Mouse (Mus musculus): Measurements from ENCODE around the gene Slc23a4.
A peak's percentile ranks its signal among the peaks of the same experiment; 100 is the strongest.

Slc23a4 gene

DNA sequence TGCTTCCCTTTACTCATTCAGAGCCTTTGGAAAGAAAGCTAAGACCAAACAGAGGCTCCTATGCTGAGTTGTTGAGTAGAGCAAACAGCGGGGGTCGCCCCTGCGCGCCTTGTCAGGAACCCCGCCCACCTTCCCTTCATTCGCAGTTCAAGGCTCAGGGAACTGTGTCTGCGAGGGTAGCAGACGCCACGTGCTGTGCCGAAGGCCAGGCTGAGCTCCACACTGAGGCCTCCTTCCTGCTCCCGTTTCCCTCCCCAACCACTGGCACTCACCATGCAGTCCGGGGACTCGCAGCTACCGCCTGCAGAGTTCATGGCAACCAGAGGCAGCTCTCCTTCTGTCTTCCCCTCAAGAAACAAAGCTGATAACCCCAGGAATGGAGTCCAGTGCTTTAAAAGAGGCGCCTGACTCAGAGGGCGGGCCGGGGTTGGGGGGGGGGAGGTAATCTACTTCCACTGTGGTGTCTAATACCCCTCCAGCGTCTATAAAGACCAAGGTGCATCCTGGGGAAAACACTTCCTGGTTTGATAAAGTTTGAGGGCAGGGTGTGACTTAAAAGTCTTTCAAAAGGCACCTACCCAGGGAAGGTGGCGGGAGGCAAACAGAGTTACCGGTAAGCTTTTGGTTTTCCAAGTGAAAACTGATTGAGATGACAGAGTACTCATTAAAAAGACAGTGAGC lies at the start of gene Slc23a4:
Gene Slc23a4, minus strand, starts transcription at position 324 of the 681 bp plus-strand sequence.
- DNase-seq = no peak

DNA sequence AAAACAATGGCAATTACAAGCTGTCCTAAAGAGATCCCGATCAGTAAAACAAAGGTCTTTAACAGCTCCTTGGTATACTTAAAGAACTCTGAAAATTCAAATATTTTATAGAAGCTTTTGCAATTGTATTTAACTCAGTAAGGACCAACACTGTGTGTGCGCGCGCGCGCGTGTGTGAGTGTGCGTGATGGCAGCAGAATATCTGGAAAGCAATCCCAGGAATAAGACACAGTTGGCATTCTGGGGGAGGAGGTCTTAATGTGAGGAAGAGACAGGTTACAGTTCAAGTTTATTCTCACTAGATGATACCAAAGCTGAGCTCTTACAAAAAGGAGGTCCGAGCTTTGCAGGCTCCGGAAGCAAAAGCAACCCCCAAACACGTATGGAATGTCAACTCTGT lies 45.1 kb upstream of the Slc23a4 start:
- DNase-seq = no peak

DNA sequence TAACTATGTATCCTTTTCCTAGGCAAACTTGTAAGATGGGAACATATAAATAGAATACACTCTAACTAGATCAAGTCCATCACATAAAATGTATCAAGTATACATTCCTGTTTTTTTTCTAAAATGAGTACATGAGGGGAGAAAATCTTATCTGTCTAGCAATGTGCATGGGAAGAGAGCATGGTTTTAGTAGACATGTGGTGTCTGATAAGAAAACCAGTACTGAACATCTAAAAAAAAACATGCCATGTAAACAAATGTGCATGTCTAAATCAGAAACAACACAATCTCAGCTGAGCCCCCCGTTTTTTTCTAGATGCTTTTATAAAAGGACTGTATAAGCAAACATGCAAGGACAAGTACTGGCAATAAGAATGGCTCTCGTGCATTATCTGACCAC lies 44.5 kb upstream of the Slc23a4 start:
- DNase-seq = no peak

DNA sequence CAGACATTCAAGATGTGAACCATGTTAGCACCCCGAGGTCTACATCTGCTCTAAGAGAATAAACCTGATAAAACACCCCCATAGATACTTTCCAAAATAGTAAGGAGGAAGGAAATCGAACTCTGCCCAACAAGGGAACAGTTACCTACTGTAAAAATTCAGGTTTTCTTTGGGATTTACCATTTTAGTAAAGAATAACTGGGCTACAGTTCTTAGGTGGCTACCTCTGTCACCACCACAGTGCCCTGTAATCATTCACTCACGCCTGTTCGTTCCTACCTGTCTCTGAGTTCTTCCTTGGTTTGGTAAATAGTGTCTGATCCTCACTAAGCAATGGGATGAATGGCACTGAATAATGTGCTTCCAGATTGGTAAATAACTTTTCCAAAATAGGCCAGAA lies 42.6 kb upstream of the Slc23a4 start:
- DNase-seq = no peak

DNA sequence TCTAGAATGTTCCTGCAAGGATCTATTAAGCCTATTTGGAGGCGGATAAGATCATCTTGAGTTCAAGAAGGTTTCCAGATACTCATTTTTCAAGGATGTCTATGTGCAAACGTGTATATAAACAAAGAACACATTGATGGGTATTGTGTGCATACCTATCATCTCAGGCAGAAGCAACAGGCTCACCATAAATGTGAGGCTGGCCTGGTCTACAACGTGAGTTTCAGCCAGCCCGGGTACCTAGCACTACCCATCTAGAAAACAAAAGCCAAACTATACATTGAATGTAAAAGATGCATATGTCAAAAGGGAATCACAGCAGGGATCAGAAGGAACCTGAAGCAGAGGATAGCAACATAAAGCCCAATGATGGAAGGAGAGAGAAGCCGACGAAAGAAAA lies 42.0 kb upstream of the Slc23a4 start:
- DNase-seq = no peak

DNA sequence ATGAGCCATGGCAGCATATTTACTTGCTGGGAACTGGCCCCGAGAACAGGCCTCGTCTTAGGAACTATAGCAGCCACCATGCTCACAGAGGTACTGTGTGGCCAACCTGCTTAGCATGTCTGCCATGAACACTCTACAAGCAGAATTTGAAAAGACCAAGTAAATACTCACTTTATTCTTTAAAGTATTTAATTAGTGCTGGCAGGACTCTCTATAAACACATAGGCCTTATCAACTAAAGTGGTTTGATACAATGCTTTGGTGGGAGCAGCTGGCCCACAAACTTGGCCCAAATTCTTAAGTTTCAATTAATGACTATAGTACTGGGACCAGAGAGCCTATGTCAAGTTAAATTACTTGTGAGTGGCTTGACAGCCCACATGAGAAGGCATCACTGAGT lies 39.8 kb upstream of the Slc23a4 start:
- DNase-seq = no peak

DNA sequence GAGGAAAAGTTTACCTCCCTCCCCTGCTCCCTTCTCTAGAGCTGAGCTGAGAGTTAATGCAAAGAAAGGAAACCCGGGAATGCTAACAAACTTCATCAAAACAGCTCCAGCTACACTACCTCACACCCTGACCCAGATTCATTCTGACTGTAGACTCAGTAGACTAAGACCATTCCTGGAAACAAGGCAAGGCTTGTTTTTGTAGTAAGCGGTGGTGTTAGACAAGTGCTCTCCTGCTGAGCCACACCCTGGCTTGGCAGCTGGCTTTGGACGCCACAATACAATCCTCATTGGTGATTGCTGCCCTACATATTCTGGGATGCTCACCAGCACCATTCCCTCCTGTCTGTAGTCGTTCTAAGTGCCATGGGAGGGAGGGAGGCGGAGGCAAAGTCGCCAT lies 39.1 kb upstream of the Slc23a4 start:
- DNase-seq = no peak

DNA sequence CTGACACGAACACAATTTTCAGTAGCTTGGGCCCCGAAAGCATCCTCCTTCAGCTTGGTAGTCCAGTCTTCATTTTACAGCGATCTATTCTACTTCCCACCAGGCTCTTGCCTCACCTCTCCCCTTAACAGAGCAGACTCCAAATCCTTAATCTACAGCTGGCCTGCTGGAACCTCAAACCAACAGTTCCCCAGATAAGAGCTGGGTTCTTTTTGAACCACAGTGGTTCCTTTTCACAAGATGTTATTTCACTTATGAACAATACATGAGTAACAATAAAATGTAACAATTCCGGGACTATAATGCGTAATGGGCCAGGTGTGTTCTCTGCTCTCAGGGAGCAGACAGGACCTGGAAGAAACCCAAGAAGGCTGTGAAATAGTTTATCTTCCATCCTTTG lies 28.4 kb upstream of the Slc23a4 start:
- DNase-seq = no peak

DNA sequence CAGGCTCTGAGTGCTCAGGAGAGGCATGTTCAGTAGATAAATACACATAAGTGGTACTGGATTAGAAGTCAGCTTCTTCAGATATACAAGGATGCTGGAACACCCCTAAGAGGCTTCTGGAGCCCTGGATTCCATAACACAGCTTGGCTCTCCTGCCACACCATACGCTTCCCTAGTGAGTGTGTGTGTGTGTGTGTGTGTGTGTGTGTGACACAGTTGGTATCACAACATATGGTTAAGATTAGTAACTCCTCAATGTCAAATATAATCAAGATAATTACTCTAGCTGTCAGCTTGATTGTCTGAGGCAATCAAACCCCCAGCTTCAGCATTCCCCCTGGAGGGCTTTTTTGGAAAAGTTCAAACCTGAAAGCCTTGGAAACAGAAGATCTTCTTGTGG lies 23.7 kb upstream of the Slc23a4 start:
- no peak for DNase-seq

DNA sequence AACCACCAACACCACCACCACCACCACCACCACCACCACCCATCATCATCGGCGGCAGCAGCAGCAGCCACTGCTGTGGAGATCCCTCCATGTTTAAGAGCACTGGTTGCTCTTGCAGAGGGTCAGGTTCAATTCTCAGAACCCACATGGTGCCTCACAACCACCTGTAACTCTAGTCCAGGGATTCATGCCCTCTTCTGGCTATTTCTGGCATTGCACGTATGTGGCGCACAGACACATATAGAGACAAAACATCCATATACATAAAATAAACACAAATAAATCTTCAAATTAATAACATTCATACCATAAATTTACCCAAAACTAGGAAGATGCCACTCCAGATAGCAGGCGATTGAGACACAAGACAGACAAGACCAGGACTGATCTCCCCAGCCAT lies 22.5 kb upstream of the Slc23a4 start:
- DNase-seq = no peak

DNA sequence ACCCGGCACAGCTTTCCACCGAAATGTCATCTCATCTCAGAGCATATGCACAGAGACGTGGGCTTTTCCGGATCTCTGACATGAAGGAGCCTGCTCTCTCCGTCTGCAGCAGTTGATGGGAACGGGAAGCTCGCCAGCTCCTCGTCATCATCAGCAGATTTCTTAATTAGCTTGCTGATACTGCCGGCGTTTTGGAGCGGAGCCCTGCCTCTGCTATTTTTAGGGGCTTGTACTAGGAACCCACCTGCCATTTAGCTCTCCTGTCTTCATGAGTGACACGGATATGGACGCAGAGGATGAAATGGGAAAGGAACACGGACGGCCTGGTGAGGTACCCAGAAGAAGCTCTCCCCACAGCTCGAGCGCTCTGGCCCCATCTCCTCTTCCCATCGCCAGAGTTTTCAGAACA lies 14.1 kb upstream of the Slc23a4 start:
- no peak for DNase-seq

DNA sequence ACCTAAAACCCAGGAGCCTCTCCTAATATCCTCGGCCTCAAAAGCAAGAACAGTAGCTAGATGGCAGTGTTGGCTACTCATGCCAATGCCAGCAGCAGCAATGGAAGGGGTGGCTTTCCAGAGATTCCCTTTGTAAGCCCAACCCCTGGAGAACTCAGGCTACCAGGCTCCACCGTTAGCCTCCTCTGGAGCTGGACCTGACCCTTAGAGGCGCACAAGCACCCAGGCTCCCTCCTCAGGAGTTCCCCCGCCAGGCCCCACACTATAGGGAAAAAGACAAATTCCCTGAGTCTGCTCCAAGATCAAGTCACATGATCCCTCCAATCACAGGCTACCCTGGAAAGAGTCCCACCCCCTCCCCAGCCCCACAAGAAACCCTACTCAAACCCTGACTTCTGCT lies 10.9 kb upstream of the Slc23a4 start:
- peak in 1 of 2 experiments; percentile 11 for DNase-seq

DNA sequence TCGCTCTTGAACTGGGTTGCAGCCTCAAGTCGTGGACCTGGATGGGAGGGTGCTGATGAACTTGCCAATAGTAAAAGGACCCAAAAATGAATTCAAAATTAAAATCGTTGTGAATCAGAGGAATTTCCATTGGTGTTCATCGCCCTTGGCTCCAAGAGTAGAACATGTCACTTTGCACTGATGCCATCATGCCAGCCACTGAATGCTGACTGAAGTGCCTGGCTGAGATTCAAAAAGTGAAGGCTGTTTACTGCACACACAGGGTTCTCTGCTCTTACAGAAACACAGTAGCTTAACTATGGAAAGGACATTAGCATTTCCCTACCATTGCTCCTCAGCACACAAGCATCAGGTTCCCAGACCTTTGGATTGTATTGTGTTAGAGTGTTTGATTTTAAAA lies 8.3 kb upstream of the Slc23a4 start:
- no peak for DNase-seq

DNA sequence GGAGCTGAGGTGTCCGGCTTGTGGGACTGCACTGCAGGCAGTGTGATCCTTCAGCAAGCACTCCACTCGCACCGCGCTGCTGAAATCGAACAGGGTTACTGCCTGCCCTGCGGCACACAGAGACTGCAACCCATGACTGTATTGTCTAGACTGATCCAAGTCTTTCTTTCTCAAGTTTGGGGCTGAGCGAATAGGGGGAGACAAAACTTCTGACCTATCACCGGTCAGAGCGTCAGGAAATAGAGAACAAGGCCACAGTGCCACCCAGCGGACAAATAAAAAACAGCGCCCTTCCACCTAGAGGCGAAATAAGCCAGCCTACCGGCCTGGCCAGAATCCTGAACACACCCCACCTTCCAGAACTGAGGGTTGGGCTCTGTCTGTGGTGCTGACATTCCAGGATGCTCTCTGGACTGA lies 7.1 kb upstream of the Slc23a4 start:
- DNase-seq = peak; percentile 62 to 87

DNA sequence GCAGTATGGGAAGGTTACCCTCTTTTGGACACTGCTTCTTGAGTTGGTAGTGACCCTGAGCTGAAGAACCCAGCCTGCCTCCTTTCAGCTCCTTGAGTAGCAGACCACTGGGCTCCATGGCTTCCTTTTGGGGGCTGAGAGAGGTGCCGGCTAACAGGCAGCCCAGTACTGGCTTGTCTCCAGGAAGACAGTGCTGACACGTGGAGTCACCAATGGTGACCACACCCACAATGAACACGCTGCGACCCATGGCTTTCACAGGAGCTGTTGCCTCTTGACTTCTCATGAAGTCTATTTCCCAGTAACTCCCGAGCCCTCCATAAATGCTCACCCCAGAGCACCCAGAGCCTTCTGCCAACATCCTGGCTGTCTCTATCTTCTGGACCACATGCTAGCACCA lies 6.5 kb upstream of the Slc23a4 start:
- DNase-seq = no peak

DNA sequence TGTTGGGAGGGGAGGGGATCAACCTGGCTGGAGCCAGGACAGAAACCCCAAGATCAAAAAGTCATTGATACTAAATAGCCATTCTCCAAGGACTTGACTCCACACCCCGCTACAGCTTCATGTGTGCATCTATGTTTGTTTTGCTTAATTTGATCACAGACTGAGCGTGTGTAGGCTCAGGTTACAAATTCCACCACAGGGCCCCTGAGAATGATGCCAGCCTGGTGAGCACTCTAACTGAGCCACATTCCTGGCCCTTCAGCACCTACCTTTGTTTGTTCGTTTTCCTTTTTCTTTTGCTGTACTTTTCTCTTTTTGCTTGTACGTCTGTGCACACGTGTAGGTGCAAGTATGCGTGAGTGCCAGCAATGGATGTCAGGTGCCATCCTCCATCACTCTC lies 1.1 kb upstream of the Slc23a4 start:
- DNase-seq = no peak

DNA sequence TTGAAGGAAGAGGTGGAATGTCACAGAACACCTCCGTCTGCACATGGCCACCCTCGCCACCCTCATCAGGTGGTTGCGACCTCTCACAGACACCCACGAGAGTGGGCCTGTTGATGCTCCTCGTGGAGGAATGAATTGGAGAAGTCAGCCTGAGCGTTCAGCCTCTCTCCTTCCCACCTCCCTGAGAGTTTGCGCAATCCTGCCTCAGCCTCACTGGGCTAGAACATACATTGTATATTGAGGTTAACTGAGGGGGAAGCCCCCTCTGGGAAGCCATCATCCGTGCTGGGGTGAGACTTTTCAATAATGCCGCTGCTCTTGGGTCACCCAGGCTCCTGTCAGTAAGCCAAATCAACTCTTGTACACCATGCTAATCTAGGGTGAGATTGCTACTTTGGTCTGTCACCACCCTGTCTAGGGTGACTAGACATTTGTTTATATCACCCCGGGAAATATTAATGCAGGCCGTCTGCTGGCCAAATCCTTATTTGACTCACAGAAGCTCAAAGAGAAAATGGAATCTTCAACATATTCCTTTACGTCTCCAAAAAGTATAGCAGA lies 1.0 kb downstream of the Slc23a4 start:
- no peak for DNase-seq

DNA sequence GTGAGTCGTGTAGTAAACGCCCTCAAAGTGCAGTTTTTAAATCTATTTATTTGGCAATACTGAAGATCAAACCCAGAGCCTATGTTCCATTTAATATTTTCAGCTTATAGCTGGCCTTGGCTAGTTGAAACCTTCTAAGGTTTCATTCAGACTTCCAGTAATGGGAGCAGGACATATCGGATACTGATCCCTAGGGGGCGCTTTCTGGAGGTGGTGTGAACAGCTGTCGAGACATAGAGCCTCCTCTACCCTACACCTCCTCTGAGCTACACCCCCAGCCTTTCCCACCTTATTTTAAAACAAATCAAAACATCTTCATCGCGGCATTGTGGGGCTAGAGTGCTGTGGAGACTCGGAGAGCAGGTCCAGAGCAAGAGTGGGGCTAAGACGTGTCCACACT lies 7.5 kb downstream of the Slc23a4 start:
- no peak for DNase-seq

DNA sequence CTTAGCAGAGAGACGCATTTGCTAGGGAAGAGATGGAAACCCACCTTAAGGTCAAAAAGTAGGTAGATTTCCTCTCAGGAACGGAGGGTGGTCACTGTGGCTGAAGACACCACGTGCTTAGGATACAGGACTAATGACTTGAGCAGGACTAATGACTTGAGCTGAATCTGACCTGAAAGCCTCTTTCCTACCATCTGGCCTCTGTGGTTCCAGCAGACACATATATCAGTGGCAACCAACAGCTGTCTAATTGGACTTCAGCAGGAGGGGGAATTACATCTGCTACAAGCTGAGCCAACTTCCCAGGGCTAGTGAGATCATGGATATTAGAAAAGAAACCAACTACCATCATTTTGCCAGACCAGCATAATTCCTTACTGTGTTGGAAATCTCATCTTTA lies 8.9 kb downstream of the Slc23a4 start:
- no peak for DNase-seq

DNA sequence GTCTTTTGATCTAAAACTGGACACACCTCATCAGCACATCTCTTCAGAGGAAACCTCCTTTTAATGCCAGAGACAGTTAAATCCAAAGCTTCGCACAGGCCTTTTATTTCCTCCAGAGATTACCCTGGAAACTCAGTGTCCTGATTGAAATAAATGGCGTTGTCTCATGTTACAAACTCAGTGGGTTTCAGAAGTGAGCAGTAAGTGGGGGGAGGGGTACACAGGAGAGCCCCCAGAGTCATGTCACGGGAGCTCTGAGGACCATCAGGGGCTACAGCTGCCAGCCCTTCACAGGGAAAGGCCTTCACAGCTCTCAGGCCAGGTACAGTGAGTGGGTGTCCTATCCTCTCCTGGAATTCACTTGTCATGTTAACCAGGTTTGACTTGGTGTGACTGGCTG lies 17.0 kb downstream of the Slc23a4 start:
- DNase-seq = no peak

DNA sequence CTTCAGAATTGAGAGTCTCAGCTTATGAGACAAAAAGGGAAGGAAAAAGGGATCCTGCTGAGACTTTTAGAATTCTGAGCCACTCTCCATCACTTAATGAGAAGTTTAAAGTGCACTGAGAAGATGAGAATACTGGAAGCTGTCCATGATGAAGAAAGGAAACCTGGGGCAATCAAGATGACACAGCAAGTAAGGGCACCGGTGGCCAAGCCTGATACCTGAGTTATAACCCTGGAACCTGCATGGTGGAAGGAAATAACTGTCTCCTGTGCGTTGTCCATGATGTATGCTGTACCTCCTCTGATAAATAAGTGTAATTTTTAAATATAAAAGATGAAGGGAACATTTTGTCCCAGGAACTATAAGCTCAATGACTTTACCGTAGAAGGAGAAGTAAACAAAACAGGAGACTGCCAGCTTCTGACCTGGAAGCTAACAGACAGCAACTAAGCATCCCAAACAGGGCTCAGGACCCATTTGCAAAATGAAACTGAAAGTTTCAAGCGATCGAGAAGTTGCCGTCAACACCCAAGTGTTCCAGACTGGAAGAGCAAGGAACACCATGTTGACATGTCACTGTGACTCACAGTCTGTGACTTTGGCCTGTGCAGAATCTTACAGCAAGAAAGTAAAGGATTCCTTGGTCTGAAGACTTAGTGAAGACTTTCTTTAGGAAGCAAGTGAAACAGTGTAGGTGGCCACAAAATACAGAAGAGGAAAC lies 22.2 kb downstream of the Slc23a4 start:
- no peak for DNase-seq

DNA sequence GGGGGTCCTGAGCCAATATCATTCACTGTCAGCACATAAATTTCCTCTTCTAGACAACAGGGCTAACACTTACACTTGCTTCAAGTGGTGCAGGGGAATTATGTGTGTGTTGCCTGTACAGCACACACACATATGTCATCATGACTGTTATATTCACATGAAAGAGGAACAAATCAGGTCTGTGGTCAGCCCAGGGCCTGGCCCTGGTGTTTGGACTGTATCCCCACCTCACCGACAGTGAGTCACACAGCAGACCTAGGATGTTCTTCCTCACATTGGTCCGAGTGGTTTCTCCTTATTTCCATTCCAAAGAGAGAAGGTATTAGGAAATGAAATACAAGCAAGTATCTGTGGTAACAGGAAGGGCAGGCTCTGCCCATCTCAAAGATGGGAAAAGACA lies 23.7 kb downstream of the Slc23a4 start:
- no peak for DNase-seq

DNA sequence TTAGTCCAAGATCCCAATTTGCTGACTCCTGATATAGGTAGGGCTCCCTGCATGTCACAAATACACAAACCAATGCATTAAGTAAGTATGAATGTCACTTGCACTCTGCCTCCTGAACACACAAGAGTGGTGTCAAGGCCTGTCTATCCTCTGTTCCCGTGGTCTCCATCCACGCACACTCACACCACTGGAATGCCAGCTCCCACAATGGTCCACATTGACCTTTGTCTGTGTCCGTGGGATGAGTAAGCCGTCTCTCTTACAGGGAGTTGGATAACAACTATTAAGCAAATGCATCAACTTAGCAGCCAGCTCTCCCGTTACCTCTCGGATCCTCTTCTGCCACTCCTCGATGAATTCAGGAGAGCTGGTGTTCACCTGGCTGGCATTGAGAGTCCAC lies 29.1 kb downstream of the Slc23a4 start:
- no peak for DNase-seq

DNA sequence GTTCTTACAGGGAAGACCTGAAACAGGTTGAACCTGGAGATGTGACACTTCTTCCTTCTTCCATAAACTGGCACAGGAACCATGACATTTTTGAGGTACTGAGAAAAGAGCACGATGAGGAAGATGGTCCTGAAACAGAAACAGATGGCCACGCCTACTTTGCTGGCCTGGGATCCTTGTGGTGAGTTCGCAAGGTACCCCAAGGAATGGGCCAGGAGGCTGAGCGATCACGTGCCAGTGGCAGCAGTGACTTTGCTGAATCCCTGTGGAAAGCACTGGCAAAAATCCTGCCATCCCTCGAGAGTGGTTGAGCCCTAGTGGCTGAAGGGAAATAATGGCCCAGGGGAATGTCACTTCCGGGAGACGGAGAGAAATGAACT lies 32.4 kb downstream of the Slc23a4 start:
- no peak for DNase-seq
